In genomic region chr14:55886571-55887382, GRCm38 (mm10) we compare ENCODE assay signal across 9 mouse cellular contexts. TPM values are rescaled to one million over a fixed set of nuclear protein-coding genes. Genes with fewer than 3 reads are reported as not detected.
A peak's percentile ranks its signal among the peaks of the same experiment; 100 is the strongest.
DNase-seq lines count a peak whose midpoint lies in the region; ATAC-seq and TF ChIP-seq lines count a peak whose summit lies in the region.
"Had no signal": no experiment of that assay in that cellular context is flagged by ENCODE, and none has a peak within 500 bp of the region (broad histone marks: within the 10 kb centered on the region; RNA-seq: fewer than 3 reads in every experiment).

No protein-coding gene starts in this region.

- H3K27me3 ChIP-seq in cerebellum, adult 2 months (ENCODE audit: control insufficient read depth, insufficient read depth, low read length): no peaks in the 10 kb centered on the region
- H3K27me3 ChIP-seq in kidney, postnatal 0 days (ENCODE audit: insufficient read depth, low read length): no peaks in the 10 kb centered on the region
- no peaks in the 10 kb centered on the region for H3K27me3 ChIP-seq in kidney, adult 2 months (replicated peaks; ENCODE audit: control insufficient read depth, insufficient read depth, low read length)
- H3K27me3 ChIP-seq in forebrain, embryonic 15.5 days: no peaks in the 10 kb centered on the region
- H3K27me3 ChIP-seq in midbrain, embryonic 12.5 days: peaks cover 8% of the 10 kb centered on the region

- TF ChIP-seq POLR2A in cerebellum, adult 2 months (IDR thresholded peaks at IDR 0.05; ENCODE audit: borderline replicate concordance, insufficient read depth, low read length): no peak
- no peak for TF ChIP-seq POLR2A in kidney, adult 2 months (IDR thresholded peaks at IDR 0.05; ENCODE audit: low read depth, low read length)

- peaks cover 36% of the 10 kb centered on the region for H3K36me3 ChIP-seq in kidney, postnatal 0 days (ENCODE audit: insufficient read depth, low read length)
- peaks cover 4% of the 10 kb centered on the region for H3K36me3 ChIP-seq in kidney, adult 2 months (ENCODE audit: control insufficient read depth, insufficient read depth, low read length)
- H3K36me3 ChIP-seq in forebrain, embryonic 15.5 days: peaks cover 20% of the 10 kb centered on the region
- H3K36me3 ChIP-seq in midbrain, embryonic 12.5 days: peaks cover 54% of the 10 kb centered on the region

- peak overlapping the region; percentile 96 for H3K4me3 ChIP-seq in cerebellum, adult 2 months (replicated peaks; ENCODE audit: insufficient read depth, low read depth, low read length)
- H3K4me3 ChIP-seq in kidney, postnatal 0 days (replicated peaks; ENCODE audit: low read depth, low read length): no peak overlapping the region
- no peak overlapping the region for H3K4me3 ChIP-seq in kidney, adult 2 months (ENCODE audit: insufficient read depth, low read depth, low read length)
- no peak overlapping the region for H3K4me3 ChIP-seq in forebrain, embryonic 15.5 days
- no peak overlapping the region for H3K4me3 ChIP-seq in midbrain, embryonic 12.5 days

- peaks cover 18% of the 10 kb centered on the region for H3K4me1 ChIP-seq in cerebellum, adult 2 months (ENCODE audit: control insufficient read depth, insufficient read depth, low read length)
- H3K4me1 ChIP-seq in kidney, postnatal 0 days (replicated peaks; ENCODE audit: insufficient read depth, low read length): peaks cover 19% of the 10 kb centered on the region
- H3K4me1 ChIP-seq in kidney, adult 2 months (ENCODE audit: control insufficient read depth, insufficient read depth, low read length): peaks cover 8% of the 10 kb centered on the region; the same call in 1 of the 2 replicates
- H3K4me1 ChIP-seq in forebrain, embryonic 15.5 days: peaks cover 21% of the 10 kb centered on the region
- peaks cover 27% of the 10 kb centered on the region for H3K4me1 ChIP-seq in midbrain, embryonic 12.5 days

- H3K9ac ChIP-seq in kidney, postnatal 0 days (ENCODE audit: low read depth, low read length): 0 out of 2 replicates have a peak overlapping the region, but pooled peaks have one; percentile 87
- H3K9ac ChIP-seq in forebrain, embryonic 15.5 days (replicated peaks): no peak overlapping the region
- 0 out of 2 replicates have a peak overlapping the region, but pooled peaks have one; percentile 11 for H3K9ac ChIP-seq in midbrain, embryonic 12.5 days (replicated peaks)

- 36% methylated on average over 24 of the region's 24 CpGs for WGBS in cerebellum, adult 2 months
- WGBS in kidney, postnatal 0 days: 77% methylated on average over 24 of the region's 24 CpGs
- WGBS in kidney, adult 2 months: 68% methylated on average over 24 of the region's 24 CpGs
- WGBS in forebrain, embryonic 15.5 days: 85% methylated on average over 24 of the region's 24 CpGs
- 84% methylated on average over 24 of the region's 24 CpGs for WGBS in midbrain, embryonic 12.5 days

- peak overlapping the region; percentile 61 for H3K4me2 ChIP-seq in kidney, postnatal 0 days (ENCODE audit: low read length)
- H3K4me2 ChIP-seq in forebrain, embryonic 15.5 days (replicated peaks): 0 out of 2 replicates have a peak overlapping the region, but pooled peaks have one; percentile 79
- peak overlapping the region; percentile 82; the same call in 1 of the 2 replicates for H3K4me2 ChIP-seq in midbrain, embryonic 12.5 days (replicated peaks)

- TF ChIP-seq CTCF in cerebellum, adult 2 months (IDR thresholded peaks at IDR 0.05; ENCODE audit: borderline replicate concordance, insufficient read depth, low read depth, low read length): no peak
- TF ChIP-seq CTCF in kidney, postnatal 0 days (IDR thresholded peaks at IDR 0.05; ENCODE audit: low read depth): no peak
- TF ChIP-seq CTCF in kidney, adult 2 months (conservative IDR thresholded peaks at IDR 0.05; ENCODE audit: insufficient read depth, insufficient read length, low read depth, low read length): no peak

- intact Hi-C loops in left cerebral cortex, postnatal 36 days (cut with DNase I): no loop called here

- ATAC-seq in cerebellum, adult (ENCODE audit: insufficient number of reproducible peaks, low FRiP score, low TSS enrichment): no peak
- no peak for ATAC-seq in kidney, postnatal 0 days (replicated peaks; ENCODE audit: low FRiP score, low read depth)
- no peak for ATAC-seq in forebrain, embryonic 15.5 days (replicated peaks)
- ATAC-seq in midbrain, embryonic 12.5 days (ENCODE audit: low FRiP score, low read depth): no peak
- ATAC-seq in CD4-positive, CD25-positive, alpha-beta regulatory T cell, adult 4 months: no peak

- DNase-seq in cerebellum, adult 2 months: peak; percentile 38 to 58
- no peak for DNase-seq in kidney, postnatal 0 days (ENCODE audit: low spot score)
- DNase-seq in kidney, adult 2 months: no peak
- no peak for DNase-seq in left cerebral cortex, postnatal 36 days (ENCODE audit: low spot score in 2 of 2)

- no peaks in the 10 kb centered on the region for H3K9me3 ChIP-seq in kidney, postnatal 0 days (replicated peaks; ENCODE audit: low read length)
- H3K9me3 ChIP-seq in forebrain, embryonic 15.5 days: no peaks in the 10 kb centered on the region
- no peaks in the 10 kb centered on the region for H3K9me3 ChIP-seq in midbrain, embryonic 12.5 days

- H3K27ac ChIP-seq in cerebellum, adult 2 months (ENCODE audit: insufficient read depth, low read length): peak overlapping the region; percentile 57
- H3K27ac ChIP-seq in kidney, postnatal 0 days: 0 out of 2 replicates have a peak overlapping the region, but pooled peaks have one; percentile 95
- no peak overlapping the region for H3K27ac ChIP-seq in kidney, adult 2 months (ENCODE audit: insufficient read depth, low read depth, low read length)
- H3K27ac ChIP-seq in forebrain, embryonic 15.5 days (replicated peaks): no peak overlapping the region
- no peak overlapping the region for H3K27ac ChIP-seq in midbrain, embryonic 12.5 days (replicated peaks)

RNA-seq across cellular contexts. Expression of gene Khnyn, which starts 2.0 kb away (rescaled TPM):
- 47.4 and 52.8 TPM in 2 replicates for polyA plus RNA-seq in cerebellum, adult 2 months (2012; rRNA removed)
- polyA plus RNA-seq in kidney, postnatal 0 days (2015; fragmentation: Nextera tagmentation; extraction: Ambion mirVana): 8.1 and 9.8 TPM in 2 replicates
- polyA plus RNA-seq in kidney, adult 2 months (2012; rRNA removed): 11.1 and 11.9 TPM in 2 replicates
- polyA plus RNA-seq in forebrain, embryonic 15.5 days (2015; fragmentation: Nextera tagmentation; extraction: Ambion mirVana): 10.1 and 10.4 TPM in 2 replicates
- polyA plus RNA-seq in midbrain, embryonic 12.5 days (2016; fragmentation: Nextera tagmentation; extraction: Ambion mirVana): 21.5 and 22.4 TPM in 2 replicates
- total RNA-seq in left cerebral cortex, postnatal 36 days (2021): 10 to 100 TPM; 11.4 to 12.7 TPM
- polyA plus RNA-seq in CD4-positive, CD25-positive, alpha-beta regulatory T cell, adult 4 months (2017; shearing (Covaris generic)): 10 to 100 TPM; 13.4 to 13.9 TPM

RNA-seq across cellular contexts. Expression of gene Cbln3, which starts 2.6 kb away (rescaled TPM):
- 534 and 635 TPM in 2 replicates for polyA plus RNA-seq in cerebellum, adult 2 months (2012; rRNA removed)
- 0.20 and 0.28 TPM in 2 replicates for polyA plus RNA-seq in kidney, postnatal 0 days (2015; fragmentation: Nextera tagmentation; extraction: Ambion mirVana)
- polyA plus RNA-seq in kidney, adult 2 months (2012; rRNA removed): 0.08 and 0.13 TPM in 2 replicates
- polyA plus RNA-seq in forebrain, embryonic 15.5 days (2015; fragmentation: Nextera tagmentation; extraction: Ambion mirVana): 0.29 and 0.32 TPM in 2 replicates
- 0.12 and 0.15 TPM in 2 replicates for polyA plus RNA-seq in midbrain, embryonic 12.5 days (2016; fragmentation: Nextera tagmentation; extraction: Ambion mirVana)
- total RNA-seq in left cerebral cortex, postnatal 36 days (2021): under 1 TPM; 0.29 to 0.49 TPM
- polyA plus RNA-seq in CD4-positive, CD25-positive, alpha-beta regulatory T cell, adult 4 months (2017; shearing (Covaris generic)): not detected
- total RNA-seq: adrenal gland, adult 18-20 months had no signal

RNA-seq across cellular contexts. Expression of gene Sdr39u1, which starts 13.3 kb away (rescaled TPM):
- 214 and 218 TPM in 2 replicates for polyA plus RNA-seq in cerebellum, adult 2 months (2012; rRNA removed)
- polyA plus RNA-seq in kidney, postnatal 0 days (2015; fragmentation: Nextera tagmentation; extraction: Ambion mirVana): 85.3 and 86.0 TPM in 2 replicates
- 132 and 133 TPM in 2 replicates for polyA plus RNA-seq in kidney, adult 2 months (2012; rRNA removed)
- 106 and 112 TPM in 2 replicates for polyA plus RNA-seq in forebrain, embryonic 15.5 days (2015; fragmentation: Nextera tagmentation; extraction: Ambion mirVana)
- polyA plus RNA-seq in midbrain, embryonic 12.5 days (2016; fragmentation: Nextera tagmentation; extraction: Ambion mirVana): 41.3 and 44.6 TPM in 2 replicates
- 100 to 1,000 TPM in 1 of 2 experiments, 10 to 100 TPM in 1; 89.7 to 104 TPM for total RNA-seq in left cerebral cortex, postnatal 36 days (2021)
- 100 to 1,000 TPM in 1 of 2 experiments, 10 to 100 TPM in 1; 88.4 to 115 TPM for polyA plus RNA-seq in CD4-positive, CD25-positive, alpha-beta regulatory T cell, adult 4 months (2017; shearing (Covaris generic))

RNA-seq across cellular contexts. Expression of gene Nynrin, which starts 33.0 kb away (rescaled TPM):
- polyA plus RNA-seq in cerebellum, adult 2 months (2012; rRNA removed): 4.5 and 4.8 TPM in 2 replicates
- 8.4 and 8.9 TPM in 2 replicates for polyA plus RNA-seq in kidney, postnatal 0 days (2015; fragmentation: Nextera tagmentation; extraction: Ambion mirVana)
- polyA plus RNA-seq in kidney, adult 2 months (2012; rRNA removed): 6.6 and 7.6 TPM in 2 replicates
- polyA plus RNA-seq in forebrain, embryonic 15.5 days (2015; fragmentation: Nextera tagmentation; extraction: Ambion mirVana): 10.5 and 10.7 TPM in 2 replicates
- 27.6 and 28.0 TPM in 2 replicates for polyA plus RNA-seq in midbrain, embryonic 12.5 days (2016; fragmentation: Nextera tagmentation; extraction: Ambion mirVana)
- total RNA-seq in left cerebral cortex, postnatal 36 days (2021): 1 to 10 TPM; 7.9 to 9.5 TPM
- polyA plus RNA-seq in CD4-positive, CD25-positive, alpha-beta regulatory T cell, adult 4 months (2017; shearing (Covaris generic)): under 1 TPM; 0.04 to 0.11 TPM

RNA-seq across cellular contexts. Expression of gene Cma1, which starts 57.7 kb away (rescaled TPM):
- not detected in 2 replicates for polyA plus RNA-seq in cerebellum, adult 2 months (2012; rRNA removed)
- 1.8 and 5.8 TPM in 2 replicates for polyA plus RNA-seq in kidney, postnatal 0 days (2015; fragmentation: Nextera tagmentation; extraction: Ambion mirVana)
- 0.42 and 0.99 TPM in 2 replicates for polyA plus RNA-seq in kidney, adult 2 months (2012; rRNA removed)
- not detected in 2 replicates for polyA plus RNA-seq in forebrain, embryonic 15.5 days (2015; fragmentation: Nextera tagmentation; extraction: Ambion mirVana)
- not detected in 2 replicates for polyA plus RNA-seq in midbrain, embryonic 12.5 days (2016; fragmentation: Nextera tagmentation; extraction: Ambion mirVana)
- not detected for total RNA-seq in left cerebral cortex, postnatal 36 days (2021)
- polyA plus RNA-seq in CD4-positive, CD25-positive, alpha-beta regulatory T cell, adult 4 months (2017; shearing (Covaris generic)): not detected

Comparison
In these comparisons a context has a peak if more than half of its experiments do, and no peak if none do; other contexts are left out.
1. H3K27ac ChIP-seq: peak in cerebellum, adult 2 months (single experiment) and kidney, postnatal 0 days (single experiment); none in kidney, adult 2 months (single experiment), forebrain, embryonic 15.5 days (single experiment) and midbrain, embryonic 12.5 days (single experiment).
2. DNase-seq: peak in cerebellum, adult 2 months (2 of 2); none in kidney, postnatal 0 days (single experiment), kidney, adult 2 months (single experiment) and left cerebral cortex, postnatal 36 days (0 of 2).
3. RNA of gene Cbln3, which starts 2.6 kb away (polyA plus RNA-seq): 534 to 635 TPM in cerebellum, adult 2 months; 0.29 to 0.32 TPM in forebrain, embryonic 15.5 days, 0.20 to 0.28 TPM in kidney, postnatal 0 days, 0.12 to 0.15 TPM in midbrain, embryonic 12.5 days, 0.08 to 0.13 TPM in kidney, adult 2 months and not detected in CD4-positive, CD25-positive, alpha-beta regulatory T cell, adult 4 months; every median in the first group is over 100 times any median in the second.
4. Peak in every context shown above with its lines, with median percentiles within 50 percentile points of each other: H3K4me2 ChIP-seq.